Mouse (Mus musculus): ENCODE data around the gene Adamts16. TPM values are rescaled to one million over a fixed set of nuclear protein-coding genes. Genes with fewer than 3 reads are reported as not detected.

Gene Adamts16
- polyA plus RNA-seq, 1 experiment from 2014 or later: 1.5 TPM

DNA sequence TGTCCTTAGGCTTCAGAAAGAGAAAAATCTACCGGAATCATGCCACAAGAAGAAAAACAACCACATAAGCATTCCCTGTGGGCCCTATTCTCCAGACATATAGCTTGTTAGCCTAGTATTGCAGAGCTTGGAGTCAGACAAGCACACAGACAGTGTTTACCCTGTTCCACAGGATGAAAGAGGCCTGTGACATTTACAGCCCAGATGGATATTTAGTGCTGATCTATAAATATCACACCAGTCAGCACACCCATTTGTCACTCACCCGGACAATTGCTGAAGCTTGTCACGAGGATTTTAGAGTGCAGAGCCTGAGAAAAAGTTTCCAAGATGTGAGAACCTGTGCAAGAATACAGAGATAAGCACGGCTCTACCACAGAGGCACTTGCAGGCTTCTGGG is 138.7 kb downstream of the Adamts16 start:
- no peak overlapping the region for H3K9ac ChIP-seq (ENCODE audit: low read length)
- H3K27me3 ChIP-seq (replicated peaks; ENCODE audit: control insufficient read depth, insufficient read depth, low read length): no peaks in the 10 kb centered on the region
- 10% methylated on average over 4 of the region's 4 CpGs for WGBS
- no peak for DNase-seq (ENCODE audit: low spot score)
- H3K4me1 ChIP-seq (replicated peaks; ENCODE audit: control insufficient read depth, insufficient read depth, low read length): 0 out of 2 replicates have a peak, but pooled peaks cover 3% of the 10 kb centered on the region
- no peak overlapping the region for H3K27ac ChIP-seq (ENCODE audit: low read depth)
- H3K4me3 ChIP-seq (ENCODE audit: low read depth, low read length): no peak overlapping the region
- H3K36me3 ChIP-seq (ENCODE audit: control insufficient read depth, insufficient read depth, low read length): no peaks in the 10 kb centered on the region
- H3K9me3 ChIP-seq (ENCODE audit: control insufficient read depth, low read length): no peaks in the 10 kb centered on the region
- ATAC-seq (replicated peaks; ENCODE audit: low FRiP score, low TSS enrichment, low read depth): peak; percentile 77
- H3K4me2 ChIP-seq (ENCODE audit: low read length): no peak overlapping the region

GRCm38 (mm10) chr13:70698812-70699387 is 142.7 kb downstream of the Adamts16 start:
- ATAC-seq (replicated peaks; ENCODE audit: low FRiP score, low TSS enrichment, low read depth) (no peak), DNase-seq (ENCODE audit: low spot score) (no peak)
- Histone ChIP-seq H3K9ac (ENCODE audit: low read length) (no peak overlapping the region), H3K4me3 (ENCODE audit: low read depth, low read length) (no peak overlapping the region), H3K4me2 (ENCODE audit: low read length) (no peak overlapping the region), H3K4me1 (replicated peaks; ENCODE audit: control insufficient read depth, insufficient read depth, low read length) (0 out of 2 replicates have a peak, but pooled peaks cover 3% of the 10 kb centered on the region), H3K27ac (ENCODE audit: low read depth) (no peak overlapping the region), H3K9me3 (ENCODE audit: control insufficient read depth, low read length) (no peaks in the 10 kb centered on the region), H3K36me3 (ENCODE audit: control insufficient read depth, insufficient read depth, low read length) (no peaks in the 10 kb centered on the region), H3K27me3 (replicated peaks; ENCODE audit: control insufficient read depth, insufficient read depth, low read length) (no peaks in the 10 kb centered on the region)
- 65% methylated on average over 4 of the region's 4 CpGs for WGBS

DNA sequence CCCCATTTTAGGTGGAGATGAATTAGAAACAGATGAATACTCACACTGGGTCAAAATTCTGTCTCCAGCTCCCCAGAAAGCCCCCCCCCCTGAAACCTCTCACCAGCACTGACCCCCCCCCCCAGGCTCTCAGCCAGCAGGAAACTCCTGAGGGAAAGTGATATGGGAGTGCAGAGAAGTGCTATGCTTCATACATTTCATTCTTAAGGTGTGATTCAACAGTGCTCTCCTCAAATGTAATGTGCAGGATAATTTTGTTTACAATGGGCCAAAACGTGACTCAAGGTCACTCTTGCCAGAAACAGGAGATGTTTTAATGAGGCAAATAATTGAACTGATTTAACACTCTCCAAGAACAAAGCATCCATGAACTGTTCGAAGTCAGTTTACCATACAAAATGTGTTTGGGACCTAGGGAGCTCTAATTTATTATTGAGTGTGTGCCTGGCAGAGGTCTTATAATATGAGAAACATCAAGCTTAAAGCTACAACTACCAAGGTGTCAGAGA is 152.1 kb downstream of the Adamts16 start:
- Histone ChIP-seq H3K27ac (ENCODE audit: low read depth) (no peak overlapping the region), H3K27me3 (replicated peaks; ENCODE audit: control insufficient read depth, insufficient read depth, low read length) (no peaks in the 10 kb centered on the region), H3K9ac (ENCODE audit: low read length) (no peak overlapping the region), H3K4me1 (replicated peaks; ENCODE audit: control insufficient read depth, insufficient read depth, low read length) (no peaks in the 10 kb centered on the region), H3K4me3 (ENCODE audit: low read depth, low read length) (no peak overlapping the region), H3K36me3 (ENCODE audit: control insufficient read depth, insufficient read depth, low read length) (no peaks in the 10 kb centered on the region), H3K9me3 (ENCODE audit: control insufficient read depth, low read length) (no peaks in the 10 kb centered on the region), H3K4me2 (ENCODE audit: low read length) (no peak overlapping the region)
- ATAC-seq (replicated peaks; ENCODE audit: low FRiP score, low TSS enrichment, low read depth) (no peak), DNase-seq (ENCODE audit: low spot score) (no peak)
- WGBS: 19% methylated on average over 2 of the region's 2 CpGs

DNA sequence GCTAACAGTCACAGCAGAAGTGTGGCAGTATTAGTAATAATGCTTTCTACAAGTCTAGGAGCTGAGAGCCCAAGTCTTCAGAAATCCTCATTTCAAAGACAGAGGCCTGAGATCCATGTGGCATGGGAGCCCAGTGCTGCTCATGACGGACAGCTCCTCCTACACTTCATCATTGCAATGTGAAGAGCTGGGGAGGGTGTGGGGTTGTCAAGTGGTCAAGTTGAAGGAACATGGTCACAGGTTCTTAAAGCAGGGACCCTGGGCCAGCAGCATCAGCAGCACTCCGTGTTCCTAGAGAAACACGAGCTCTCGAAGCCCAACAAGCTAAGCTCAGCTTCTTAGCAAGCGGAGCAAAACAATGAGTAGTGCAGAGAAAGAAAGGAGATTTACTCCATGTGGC is 155.8 kb downstream of the Adamts16 start:
- DNase-seq (ENCODE audit: low spot score): no peak
- Histone ChIP-seq H3K4me2 (ENCODE audit: low read length) (no peak overlapping the region), H3K9me3 (ENCODE audit: control insufficient read depth, low read length) (no peaks in the 10 kb centered on the region), H3K4me1 (replicated peaks; ENCODE audit: control insufficient read depth, insufficient read depth, low read length) (no peaks in the 10 kb centered on the region), H3K9ac (ENCODE audit: low read length) (no peak overlapping the region), H3K36me3 (ENCODE audit: control insufficient read depth, insufficient read depth, low read length) (no peaks in the 10 kb centered on the region), H3K27me3 (replicated peaks; ENCODE audit: control insufficient read depth, insufficient read depth, low read length) (no peaks in the 10 kb centered on the region), H3K4me3 (ENCODE audit: low read depth, low read length) (no peak overlapping the region), H3K27ac (ENCODE audit: low read depth) (no peak overlapping the region)
- no peak for ATAC-seq (replicated peaks; ENCODE audit: low FRiP score, low TSS enrichment, low read depth)
- WGBS: 75% methylated on average over 5 of the region's 5 CpGs

- ATAC-seq (replicated peaks; ENCODE audit: low FRiP score, low TSS enrichment, low read depth): no peak
- WGBS: 56% methylated on average over 7 of the region's 7 CpGs
Observed at GRCm38 (mm10) chr13:70684976-70685609, 156.5 kb downstream of the Adamts16 start.

DNA sequence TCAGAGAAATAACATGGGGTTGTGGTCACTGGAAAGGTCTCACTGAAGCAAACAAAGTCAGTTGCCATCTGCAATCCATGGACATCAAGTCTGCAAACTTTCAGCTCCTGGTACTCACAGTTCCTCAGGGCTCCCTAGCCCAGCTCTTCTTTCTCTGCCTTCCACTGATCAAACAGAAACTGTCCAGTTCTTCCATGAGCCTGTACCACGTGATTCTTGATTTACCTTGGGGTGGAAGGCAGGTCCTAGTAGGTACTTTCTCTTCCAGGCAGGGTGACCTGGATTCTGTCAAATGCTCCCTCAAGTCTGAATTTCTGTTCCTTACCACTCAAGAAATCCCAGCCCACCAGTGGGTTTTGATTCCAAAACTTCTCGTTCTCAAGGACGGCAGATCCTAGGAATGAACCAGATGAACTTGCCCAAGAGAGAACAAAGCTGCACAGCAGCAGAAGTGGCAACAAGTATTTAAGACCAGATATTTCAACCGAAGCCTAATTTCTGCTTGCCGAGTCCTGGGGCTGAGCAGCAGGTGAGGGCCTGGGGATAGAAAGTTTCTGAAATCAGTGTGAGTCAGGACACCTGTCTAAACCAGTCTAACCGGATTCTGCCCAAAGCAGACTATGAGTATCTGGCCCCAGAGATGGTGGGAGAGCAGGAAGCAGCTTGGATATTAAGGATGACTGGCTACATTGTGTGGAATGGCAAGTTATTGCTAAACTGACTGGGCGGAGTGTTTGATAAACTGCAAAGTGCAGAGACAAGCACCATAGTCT is 160.0 kb downstream of the Adamts16 start:
- Histone ChIP-seq H3K4me2 (ENCODE audit: low read length) (no peak overlapping the region), H3K4me3 (ENCODE audit: low read depth, low read length) (no peak overlapping the region), H3K27ac (ENCODE audit: low read depth) (peak overlapping the region; percentile 83), H3K9ac (ENCODE audit: low read length) (no peak overlapping the region), H3K36me3 (ENCODE audit: control insufficient read depth, insufficient read depth, low read length) (no peaks in the 10 kb centered on the region), H3K27me3 (replicated peaks; ENCODE audit: control insufficient read depth, insufficient read depth, low read length) (no peaks in the 10 kb centered on the region), H3K4me1 (replicated peaks; ENCODE audit: control insufficient read depth, insufficient read depth, low read length) (no peaks in the 10 kb centered on the region), H3K9me3 (ENCODE audit: control insufficient read depth, low read length) (no peaks in the 10 kb centered on the region)
- DNase-seq (ENCODE audit: low spot score) (peak; percentile 62), ATAC-seq (replicated peaks; ENCODE audit: low FRiP score, low TSS enrichment, low read depth) (peak; percentile 94)
- 59% methylated on average over 7 of the region's 7 CpGs for WGBS

More at GRCm38 (mm10) chr13:70684976-70685609, 156.5 kb downstream of the Adamts16 start:
- Histone ChIP-seq H3K9me3 (ENCODE audit: control insufficient read depth, low read length) (no peaks in the 10 kb centered on the region), H3K4me1 (replicated peaks; ENCODE audit: control insufficient read depth, insufficient read depth, low read length) (no peaks in the 10 kb centered on the region), H3K36me3 (ENCODE audit: control insufficient read depth, insufficient read depth, low read length) (no peaks in the 10 kb centered on the region), H3K27me3 (replicated peaks; ENCODE audit: control insufficient read depth, insufficient read depth, low read length) (no peaks in the 10 kb centered on the region), H3K27ac (ENCODE audit: low read depth) (no peak overlapping the region), H3K4me3 (ENCODE audit: low read depth, low read length) (no peak overlapping the region), H3K9ac (ENCODE audit: low read length) (no peak overlapping the region), H3K4me2 (ENCODE audit: low read length) (no peak overlapping the region)
- DNase-seq (ENCODE audit: low spot score): no peak

DNA sequence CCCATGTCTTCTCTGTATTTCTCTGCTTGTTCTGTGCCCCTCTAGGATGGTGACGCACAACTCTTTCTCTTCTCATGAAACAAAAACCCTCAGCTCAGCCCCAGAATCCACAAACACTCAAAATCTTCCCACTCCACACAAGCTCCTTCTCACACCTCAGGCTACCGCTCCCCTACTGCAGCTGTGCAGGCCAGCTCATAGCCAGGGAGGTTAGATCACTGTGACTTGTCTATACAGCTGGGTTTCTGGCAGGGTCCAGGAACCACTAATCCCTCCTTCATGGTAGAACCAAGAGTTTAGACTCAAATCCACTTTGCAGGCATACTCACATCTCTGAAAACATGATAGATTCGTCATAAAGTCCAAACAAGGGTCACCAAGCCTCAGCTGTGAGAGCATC is 161.3 kb downstream of the Adamts16 start:
- WGBS: 87% methylated on average over 3 of the region's 3 CpGs
- no peaks in the 10 kb centered on the region for H3K27me3 ChIP-seq (replicated peaks; ENCODE audit: control insufficient read depth, insufficient read depth, low read length)
- no peaks in the 10 kb centered on the region for H3K36me3 ChIP-seq (ENCODE audit: control insufficient read depth, insufficient read depth, low read length)
- no peak overlapping the region for H3K4me2 ChIP-seq (ENCODE audit: low read length)
- H3K27ac ChIP-seq (ENCODE audit: low read depth): no peak overlapping the region
- H3K9me3 ChIP-seq (ENCODE audit: control insufficient read depth, low read length): no peaks in the 10 kb centered on the region
- H3K9ac ChIP-seq (ENCODE audit: low read length): no peak overlapping the region
- H3K4me1 ChIP-seq (replicated peaks; ENCODE audit: control insufficient read depth, insufficient read depth, low read length): no peaks in the 10 kb centered on the region
- no peak for DNase-seq (ENCODE audit: low spot score)
- ATAC-seq (replicated peaks; ENCODE audit: low FRiP score, low TSS enrichment, low read depth): no peak
- H3K4me3 ChIP-seq (ENCODE audit: low read depth, low read length): no peak overlapping the region
